Mouse (Mus musculus) heart, embryonic 15.5 days (tissue): ENCODE results near the gene Tmem104. TPM values are rescaled to one million over a fixed set of nuclear protein-coding genes. Genes with fewer than 3 reads are reported as not detected.
A peak's percentile ranks its signal among the peaks of the same experiment; 100 is the strongest.

Source experiments
- ATAC-seq: fragments of 200-750 bp; cut with Nextera tagmentation; replicated peaks from 2 replicates; pipeline ENCODE4 v1.8.0; 2017; ENCODE audit warnings: low read depth, moderate TSS enrichment; ENCODE audit not compliant: insufficient number of reproducible peaks, insufficient read depth, low FRiP score
- H3K27ac ChIP-seq: fragments of 300-500 bp; sonication (generic); 2 replicates; pipeline ENCODE4 v1.5.1; 2015; ENCODE audit warnings: mild to moderate bottlenecking, inconsistent platforms
- H3K27me3 ChIP-seq: fragments of 300-500 bp; sonication (generic); 2 replicates; pipeline ENCODE4 v1.6.1; 2015; ENCODE audit warnings: inconsistent platforms
- H3K36me3 ChIP-seq: fragments of 300-500 bp; sonication (generic); 2 replicates; pipeline ENCODE4 v1.6.1; 2015; ENCODE audit warnings: mild to moderate bottlenecking, inconsistent platforms
- H3K4me1 ChIP-seq: fragments of 300-500 bp; sonication (generic); replicated peaks from 2 replicates; pipeline ENCODE4 v1.6.1; 2015; ENCODE audit warnings: inconsistent platforms
- H3K4me2 ChIP-seq: fragments of 300-500 bp; sonication (generic); 2 replicates; pipeline ENCODE4 v1.6.1; 2015; ENCODE audit warnings: inconsistent platforms, mild to moderate bottlenecking, moderate library complexity
- H3K4me3 ChIP-seq: fragments of 300-500 bp; sonication (generic); 2 replicates; pipeline ENCODE4 v1.5.1; 2015; ENCODE audit warnings: mild to moderate bottlenecking, inconsistent platforms
- H3K9ac ChIP-seq: fragments of 300-500 bp; sonication (generic); 2 replicates; pipeline ENCODE4 v1.6.1; 2015; ENCODE audit warnings: mild to moderate bottlenecking, inconsistent platforms
- H3K9me3 ChIP-seq: fragments of 300-500 bp; sonication (generic); replicated peaks from 2 replicates; pipeline ENCODE4 v1.6.1; 2016; ENCODE audit warnings: inconsistent platforms
- WGBS: fragments of 180-500 bp; shearing (Covaris S2); methylation state at CpG from one replicate; pipeline ENCODE4 v1.1.7; 2015; ENCODE audit warnings: mixed read lengths; 5-methylcytosine and 5-hydroxymethylcytosine counted together
- polyA plus RNA-seq: library from polyadenylated mRNA; unstranded; fragments of >200 nt; fragmentation: Nextera tagmentation; extraction: Ambion mirVana; gene quantifications from 2 replicates; pipeline ENCODE4 v1.2.1, GENCODE M21; 2015

Tmem104 gene
- polyA plus RNA-seq, 1 experiment from 2014 or later, result 6.6 TPM

GRCm38 (mm10) chr11:115286201-115286993 is 99.1 kb downstream of the Tmem104 start:
- Histone ChIP-seq H3K27me3 (no peaks in the 10 kb centered on the region), H3K4me1 (peaks cover 16% of the 10 kb centered on the region), H3K4me2 (no peak overlapping the region), H3K27ac (no peak overlapping the region), H3K4me3 (no peak overlapping the region), H3K36me3 (no peaks in the 10 kb centered on the region), H3K9ac (no peak overlapping the region), H3K9me3 (no peaks in the 10 kb centered on the region)
- ATAC-seq, result no peak
- 68% methylated on average over 19 of the region's 19 CpGs for WGBS

- H3K27me3 ChIP-seq, result no peaks in the 10 kb centered on the region
- H3K9ac ChIP-seq, result no peak overlapping the region
- no peak overlapping the region for H3K4me2 ChIP-seq
- H3K9me3 ChIP-seq, result no peaks in the 10 kb centered on the region
- H3K27ac ChIP-seq, result no peak overlapping the region
- H3K36me3 ChIP-seq, result no peaks in the 10 kb centered on the region
- 85% methylated on average over 5 of the region's 5 CpGs for WGBS
- H3K4me3 ChIP-seq, result no peak overlapping the region
- H3K4me1 ChIP-seq, result peaks cover 15% of the 10 kb centered on the region
- no peak for ATAC-seq
These were observed 100.1 kb downstream of the Tmem104 start for GRCm38 (mm10) chr11:115287386-115287785.

DNA sequence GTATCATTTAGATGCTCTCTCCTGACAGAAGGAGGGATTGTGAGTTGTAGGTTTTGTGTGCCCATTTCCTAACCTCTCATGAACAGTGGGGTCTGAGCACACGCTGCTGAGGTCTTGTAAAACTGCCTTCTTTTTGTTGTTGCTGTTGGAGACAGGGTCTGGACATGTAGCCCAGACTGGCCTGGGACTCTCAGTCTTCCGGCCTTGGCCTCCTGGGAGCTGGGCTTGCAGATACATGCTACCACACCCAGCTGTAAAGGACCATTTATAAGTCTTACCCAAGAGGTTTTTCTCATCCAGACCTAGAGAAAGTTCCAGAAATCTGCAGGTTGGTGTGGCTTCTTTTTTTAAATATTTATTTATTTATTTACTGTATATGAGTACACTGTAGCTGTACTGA is 101.0 kb downstream of the Tmem104 start:
- no peaks in the 10 kb centered on the region for H3K9me3 ChIP-seq
- no peaks in the 10 kb centered on the region for H3K36me3 ChIP-seq
- no peak overlapping the region for H3K4me3 ChIP-seq
- ATAC-seq, result no peak
- H3K9ac ChIP-seq, result no peak overlapping the region
- H3K4me1 ChIP-seq, result peaks cover 20% of the 10 kb centered on the region
- H3K27ac ChIP-seq, result no peak overlapping the region
- H3K4me2 ChIP-seq, result no peak overlapping the region
- 79% methylated on average over 2 of the region's 2 CpGs for WGBS
- no peaks in the 10 kb centered on the region for H3K27me3 ChIP-seq

DNA sequence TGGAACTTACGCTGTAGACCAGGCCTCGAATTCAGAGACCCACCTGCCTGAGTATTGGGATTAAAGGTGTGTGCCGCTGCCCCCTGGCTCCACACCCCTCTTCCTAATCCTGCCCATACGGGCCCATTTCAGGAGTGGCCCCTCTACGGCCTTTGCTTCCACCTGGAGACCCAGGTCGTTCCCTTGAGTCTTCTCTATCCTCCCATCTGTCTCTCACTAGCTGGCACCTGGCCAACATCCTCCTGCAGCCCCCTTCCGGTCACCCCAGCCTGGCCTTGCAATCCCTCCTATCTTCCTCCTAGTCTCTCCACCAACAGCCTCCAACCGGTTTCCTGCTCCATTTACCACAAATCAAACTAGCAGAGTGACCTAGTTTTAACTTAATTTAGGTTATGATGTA is 102.6 kb downstream of the Tmem104 start:
- H3K4me2 ChIP-seq, result no peak overlapping the region
- H3K9me3 ChIP-seq, result no peaks in the 10 kb centered on the region
- 0 out of 2 replicates have a peak overlapping the region, but pooled peaks have one; percentile 53 for H3K27ac ChIP-seq
- no peak overlapping the region for H3K4me3 ChIP-seq
- H3K27me3 ChIP-seq, result no peaks in the 10 kb centered on the region
- no peak for ATAC-seq
- H3K4me1 ChIP-seq, result peaks cover 20% of the 10 kb centered on the region
- H3K9ac ChIP-seq, result no peak overlapping the region
- no peaks in the 10 kb centered on the region for H3K36me3 ChIP-seq
- 72% methylated on average over 8 of the region's 8 CpGs for WGBS

DNA sequence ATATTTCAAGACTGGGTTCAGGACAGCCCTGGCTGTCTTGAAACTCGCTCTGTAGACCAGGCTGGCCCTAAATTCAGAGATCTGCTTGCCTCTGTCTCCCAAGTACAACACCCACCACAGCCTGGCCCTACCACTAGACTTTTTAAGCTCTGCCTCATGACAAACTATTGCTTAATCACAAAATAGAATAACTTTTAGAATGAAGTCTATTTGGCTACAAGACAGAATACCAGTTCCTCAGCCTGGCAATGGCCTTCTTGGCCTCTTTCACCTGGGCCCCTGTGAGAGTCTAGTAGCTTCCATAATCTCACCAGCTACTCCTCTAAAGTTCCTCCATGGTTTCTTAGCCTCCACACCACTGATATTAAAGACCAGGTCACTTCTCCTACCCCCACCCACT is 103.0 kb downstream of the Tmem104 start:
- ATAC-seq, result no peak
- H3K27ac ChIP-seq, result peak overlapping the region; percentile 53
- 89% methylated on average over 1 of the region's 1 CpGs for WGBS

GRCm38 (mm10) chr11:115290919-115291318 is 103.6 kb downstream of the Tmem104 start:
- ATAC-seq, result peak; percentile 48; the same call in 1 of the 2 replicates
- WGBS, result 37% methylated on average over 6 of the region's 6 CpGs

More for the DNA sequence above, 103.0 kb downstream of the Tmem104 start:
- peaks cover 20% of the 10 kb centered on the region for H3K4me1 ChIP-seq
- H3K9ac ChIP-seq, result no peak overlapping the region
- no peak overlapping the region for H3K4me3 ChIP-seq
- H3K4me2 ChIP-seq, result no peak overlapping the region
- no peaks in the 10 kb centered on the region for H3K36me3 ChIP-seq
- no peaks in the 10 kb centered on the region for H3K9me3 ChIP-seq
- no peaks in the 10 kb centered on the region for H3K27me3 ChIP-seq

DNA sequence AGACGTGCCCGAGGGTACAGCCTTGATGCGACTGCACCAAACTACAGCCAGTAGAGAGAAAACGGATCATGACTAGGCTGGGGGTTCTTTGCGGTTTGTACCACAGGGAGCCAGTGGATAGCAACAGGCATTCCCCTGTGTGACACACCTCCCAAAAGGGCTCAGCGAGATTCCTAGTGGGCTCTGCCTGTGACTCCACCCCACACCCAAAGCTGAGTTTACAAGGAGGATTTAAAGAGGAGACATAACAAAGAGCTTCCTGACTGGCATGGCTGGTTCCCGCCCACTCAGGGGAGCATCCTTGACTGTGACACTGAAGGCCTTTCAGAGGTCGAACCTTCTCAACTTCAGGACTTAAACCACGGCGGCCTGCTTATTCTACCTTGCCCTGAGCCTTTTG is 104.2 kb downstream of the Tmem104 start:
- H3K9ac ChIP-seq, result no peak overlapping the region
- H3K36me3 ChIP-seq, result no peaks in the 10 kb centered on the region
- H3K27me3 ChIP-seq, result peaks cover 3% of the 10 kb centered on the region
- H3K4me1 ChIP-seq, result peaks cover 17% of the 10 kb centered on the region
- H3K4me3 ChIP-seq, result no peak overlapping the region
- 77% methylated on average over 10 of the region's 10 CpGs for WGBS
- H3K4me2 ChIP-seq, result no peak overlapping the region
- ATAC-seq, result no peak
- H3K27ac ChIP-seq, result 0 out of 2 replicates have a peak overlapping the region, but pooled peaks have one; percentile 13
- no peaks in the 10 kb centered on the region for H3K9me3 ChIP-seq

More at GRCm38 (mm10) chr11:115290919-115291318, 103.6 kb downstream of the Tmem104 start:
- Histone ChIP-seq H3K4me3 (no peak overlapping the region), H3K9me3 (no peaks in the 10 kb centered on the region), H3K27me3 (no peaks in the 10 kb centered on the region), H3K9ac (no peak overlapping the region), H3K27ac (peak overlapping the region; percentile 53), H3K4me2 (no peak overlapping the region), H3K4me1 (peaks cover 17% of the 10 kb centered on the region), H3K36me3 (no peaks in the 10 kb centered on the region)

GRCm38 (mm10) chr11:115292631-115293375 is 105.5 kb downstream of the Tmem104 start:
- Histone ChIP-seq H3K36me3 (no peaks in the 10 kb centered on the region), H3K9me3 (no peaks in the 10 kb centered on the region), H3K27me3 (peaks cover 16% of the 10 kb centered on the region), H3K9ac (no peak overlapping the region), H3K27ac (no peak overlapping the region), H3K4me2 (no peak overlapping the region), H3K4me1 (peaks cover 28% of the 10 kb centered on the region), H3K4me3 (no peak overlapping the region)
- WGBS, result 49% methylated on average over 14 of the region's 14 CpGs
- ATAC-seq, result no peak

- Histone ChIP-seq H3K4me2 (no peak overlapping the region), H3K4me1 (peaks cover 20% of the 10 kb centered on the region), H3K36me3 (no peaks in the 10 kb centered on the region), H3K9me3 (no peaks in the 10 kb centered on the region), H3K9ac (no peak overlapping the region), H3K4me3 (no peak overlapping the region), H3K27ac (no peak overlapping the region), H3K27me3 (peaks cover 28% of the 10 kb centered on the region)
- ATAC-seq, result no peak
- 87% methylated on average over 11 of the region's 11 CpGs for WGBS
These were observed 108.7 kb downstream of the Tmem104 start for GRCm38 (mm10) chr11:115295939-115296338.
